Mouse (Mus musculus) adipocyte (in vitro differentiated cells): ENCODE data around the gene Washc1.
A peak's percentile ranks its signal among the peaks of the same experiment; 100 is the strongest.
"Not testable (repeated sequence)": the region's sequence is repeated elsewhere in the genome, so short reads cannot be mapped to it uniquely, and the experiment has no call there.

Source experiments
- DNase-seq: peaks from one replicate; pipeline ENCODE4 v3.0.0-alpha.2; 2016; ENCODE audit warnings: low spot score

Washc1 gene

DNA sequence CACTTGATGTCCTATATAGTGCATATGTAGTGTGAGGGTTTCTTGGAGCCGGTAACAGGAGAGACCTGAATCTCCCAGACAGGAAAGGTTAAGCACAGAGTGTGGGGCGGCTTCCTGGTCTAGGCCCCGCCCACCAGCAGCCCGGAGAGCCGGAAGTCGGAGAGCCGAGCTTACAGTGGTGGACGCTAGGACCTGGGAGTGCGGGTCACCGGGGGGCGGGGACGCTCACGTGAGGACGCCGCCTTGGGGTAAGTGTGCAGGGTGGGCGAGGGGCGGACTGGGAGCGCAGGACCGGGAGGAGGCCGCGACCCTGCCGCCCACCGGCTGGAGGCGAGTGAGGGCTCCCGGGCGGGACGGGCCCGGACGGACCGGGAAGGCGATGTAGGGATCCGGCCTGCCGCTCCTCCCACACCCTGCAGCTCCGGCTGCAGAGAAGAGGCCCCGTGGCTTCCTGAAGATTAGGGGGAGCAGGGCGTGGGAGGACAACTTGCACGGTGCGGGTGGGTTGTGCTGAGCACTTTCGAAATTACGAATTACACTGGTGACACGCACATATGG is at the start of gene Washc1:
Washc1 (plus strand) TSS at position 144 of the 558 bp plus-strand sequence.
- DNase-seq, result peak; percentile 90

GRCm38 (mm10) chr17:66065115-66065514 is 46.2 kb upstream of the Washc1 start:
- DNase-seq, result no peak

GRCm38 (mm10) chr17:66069036-66069435 is 42.3 kb upstream of the Washc1 start:
- not testable (repeated sequence) for DNase-seq

GRCm38 (mm10) chr17:66073971-66074370 is 37.4 kb upstream of the Washc1 start:
- no peak for DNase-seq

DNA sequence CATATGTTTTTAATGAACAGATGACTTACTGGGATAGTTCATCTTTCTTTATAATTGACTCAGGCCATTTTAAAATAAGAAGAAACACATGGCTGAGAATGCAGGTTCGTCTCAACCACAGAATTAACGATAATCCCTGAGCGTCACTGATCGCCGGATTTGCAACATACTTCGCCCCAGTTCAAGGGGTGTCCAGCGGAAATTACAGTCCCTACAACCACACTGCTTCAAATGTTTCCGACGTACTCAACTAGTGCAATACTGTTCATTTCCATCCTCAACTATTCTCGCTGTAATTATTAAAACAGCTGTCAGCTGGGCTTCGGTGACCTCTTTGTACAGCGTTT is 35.5 kb upstream of the Washc1 start:
- no peak for DNase-seq

DNA sequence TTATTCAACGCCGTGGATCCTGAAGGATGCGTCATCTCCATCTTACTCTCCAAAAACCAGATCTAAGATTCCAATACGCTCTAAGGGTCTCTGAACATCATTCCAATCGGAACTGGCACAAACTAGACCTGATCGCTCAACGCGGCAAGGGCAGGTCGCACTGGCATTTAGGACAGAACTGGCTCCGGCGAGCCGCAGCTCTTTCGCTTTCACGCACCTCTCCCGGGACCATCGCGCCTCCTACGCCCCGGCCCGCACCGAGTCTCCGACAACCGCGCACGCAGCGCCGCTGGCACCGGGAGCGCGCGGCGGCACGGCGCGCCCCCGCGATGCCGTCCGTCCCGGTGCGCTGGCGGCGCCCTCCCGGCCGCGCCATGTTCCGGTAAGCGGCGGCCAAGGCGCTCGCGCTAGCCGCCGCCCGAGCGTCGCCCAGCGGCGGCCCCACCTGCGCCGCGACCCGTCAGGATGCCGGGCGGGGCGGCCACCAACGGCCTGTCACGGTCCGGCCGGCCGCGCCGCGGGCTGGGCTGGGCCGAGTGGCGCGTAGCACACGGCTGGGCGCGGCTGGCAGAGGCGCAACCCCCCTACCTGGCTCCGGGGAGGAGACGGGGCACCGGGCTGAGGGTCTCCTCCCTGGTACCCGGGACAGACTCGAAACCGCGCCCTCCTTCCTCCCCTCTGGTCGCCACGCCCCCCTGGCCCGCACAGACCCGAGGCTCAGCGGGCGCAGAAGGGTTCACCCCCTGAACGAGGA is 35.0 kb upstream of the Washc1 start:
- peak; percentile 46 for DNase-seq

DNA sequence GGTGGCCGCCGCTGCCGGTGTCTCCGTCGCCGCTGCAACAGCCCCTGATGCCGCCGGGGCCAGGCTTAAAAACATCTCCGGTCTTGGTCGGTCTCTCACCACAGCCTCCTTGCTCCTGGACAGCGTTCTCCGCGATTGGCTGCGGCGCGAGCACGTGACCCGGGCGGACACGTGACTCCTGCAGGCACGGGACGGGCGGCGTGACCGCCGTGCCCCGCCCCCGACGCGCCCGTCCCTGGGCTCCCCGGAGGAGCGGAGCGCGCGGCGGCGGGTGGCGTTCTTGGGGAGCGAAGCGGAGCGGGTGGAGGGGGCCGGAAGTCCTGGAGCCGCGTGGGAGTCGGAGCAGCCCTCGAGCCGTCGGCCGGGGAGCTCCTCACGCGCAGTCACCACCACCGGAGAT is 34.4 kb upstream of the Washc1 start, which contains the start of gene Ankrd12:
Ankrd12 (minus strand) TSS at position 156 of the 400 bp plus-strand sequence.
- peak; percentile 91 for DNase-seq

GRCm38 (mm10) chr17:66077437-66077850 is 33.9 kb upstream of the Washc1 start:
- DNase-seq, result peak; percentile 60

- no peak for DNase-seq
These were observed 26.9 kb upstream of the Washc1 start for GRCm38 (mm10) chr17:66084486-66084885.

GRCm38 (mm10) chr17:66085038-66085437 is 26.3 kb upstream of the Washc1 start:
- DNase-seq, result no peak

GRCm38 (mm10) chr17:66090251-66090650 is 21.1 kb upstream of the Washc1 start:
- peak; percentile 45 for DNase-seq

GRCm38 (mm10) chr17:66091392-66091791 is 20.0 kb upstream of the Washc1 start:
- no peak for DNase-seq

- DNase-seq, result no peak
These were observed 19.3 kb upstream of the Washc1 start for GRCm38 (mm10) chr17:66092065-66092464.

- DNase-seq, result no peak
These were observed 18.7 kb upstream of the Washc1 start for GRCm38 (mm10) chr17:66092664-66093063.

DNA sequence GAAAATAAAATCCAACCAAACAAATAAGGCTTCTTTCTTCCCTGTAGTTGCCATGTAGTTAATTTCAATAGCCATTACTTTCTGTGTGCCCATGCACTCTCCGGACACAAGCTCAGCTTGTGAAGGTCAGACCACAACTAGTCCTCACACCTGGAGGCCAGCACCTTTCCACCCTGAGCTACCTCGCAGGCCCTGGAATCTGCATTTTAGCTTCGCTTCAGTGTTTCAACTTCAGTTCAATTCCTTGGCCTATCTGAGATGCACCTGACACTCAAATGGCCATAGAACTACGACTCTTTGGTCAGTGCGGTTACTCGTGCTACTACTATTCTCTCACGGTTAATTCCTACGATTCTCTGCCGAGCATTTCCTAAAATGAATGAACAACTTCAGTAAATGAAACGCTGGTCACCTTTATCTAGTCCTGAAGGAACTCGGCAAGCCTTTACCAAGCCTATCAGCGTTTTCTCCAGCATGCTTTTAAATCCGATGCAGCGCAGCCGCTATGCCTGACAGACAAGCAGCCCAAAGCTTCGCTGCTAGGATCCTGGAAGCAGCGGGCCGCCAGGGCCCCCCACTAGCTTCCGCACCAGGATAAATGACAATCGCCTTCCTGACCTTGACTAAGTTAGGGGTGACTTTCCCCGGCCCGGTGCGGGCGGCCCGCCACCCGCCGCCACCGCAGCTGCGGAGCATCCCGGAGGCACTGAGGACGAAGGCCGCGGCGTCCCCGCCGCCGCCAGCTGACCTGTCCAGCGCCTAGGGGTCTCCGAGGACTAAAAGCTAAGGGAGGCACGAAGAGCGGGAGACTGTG is 10.6 kb upstream of the Washc1 start:
- DNase-seq, result peak; percentile 50

GRCm38 (mm10) chr17:66101380-66102330 is 9.7 kb upstream of the Washc1 start, which contains the start of gene Ndufv2:
Gene Ndufv2, minus strand, starts transcription at chr17:66101559.
- peak; percentile 97 for DNase-seq

- no peak for DNase-seq
These were observed 7.3 kb upstream of the Washc1 start for GRCm38 (mm10) chr17:66104076-66104475.

GRCm38 (mm10) chr17:66106601-66107267 is 4.6 kb upstream of the Washc1 start:
- DNase-seq, result peak; percentile 82

DNA sequence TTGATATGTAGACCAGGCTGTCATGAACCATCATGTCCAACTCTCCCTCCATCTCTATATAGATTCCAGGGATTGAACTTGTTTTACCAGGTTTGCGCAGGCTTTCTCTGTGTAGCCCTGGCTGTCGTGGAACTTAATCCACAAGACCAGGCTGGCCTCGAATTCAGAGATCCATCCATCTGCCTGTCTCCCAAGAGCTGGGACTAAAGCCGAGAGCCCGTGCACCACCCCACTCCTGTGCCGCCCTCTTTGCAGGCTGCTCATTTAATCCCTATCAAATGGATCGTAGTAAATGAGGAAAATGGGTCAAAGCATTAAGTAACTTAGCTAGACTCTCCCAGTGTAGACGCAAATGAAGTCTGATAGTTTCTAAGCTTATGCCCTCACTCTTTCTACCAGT is 3.9 kb upstream of the Washc1 start:
- DNase-seq, result no peak

DNA sequence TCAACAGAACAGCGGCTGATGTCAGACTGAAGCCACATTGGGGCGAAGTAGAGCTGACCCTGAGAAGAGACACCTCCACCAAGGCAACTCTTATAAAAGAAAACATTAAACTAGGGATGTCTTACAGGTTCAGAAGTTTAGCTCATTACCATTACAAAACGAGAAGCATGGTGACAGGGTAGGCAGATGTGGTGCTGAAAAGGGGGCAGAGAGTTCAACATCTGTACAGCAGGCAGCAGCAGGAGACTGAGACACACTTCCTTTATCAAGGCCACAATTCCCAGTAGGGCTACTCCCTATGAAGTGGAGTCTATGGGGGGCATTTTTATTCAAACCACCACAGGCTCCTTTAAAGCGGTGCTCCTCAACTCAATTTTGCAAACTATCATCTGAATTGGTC is 3.1 kb upstream of the Washc1 start:
- DNase-seq, result no peak

GRCm38 (mm10) chr17:66110746-66111145 is 599 bp upstream of the Washc1 start:
- DNase-seq, result no peak
